Mouse (Mus musculus) Patski (cell line): ENCODE measurements at regions not wholly inside any gene's neighbourhood (a gene's known extent, or its start where the extent isn't known, plus 50 kb on each side); places are given as distances from the start of the nearest gene placed in this dataset.
A peak's percentile ranks its signal among the peaks of the same experiment; 100 is the strongest.
"Not testable (repeated sequence)": the region's sequence is repeated elsewhere in the genome, so short reads cannot be mapped to it uniquely, and the experiment has no call there.

Experiments
- ATAC-seq: fragments of 100-300 bp; one replicate; pipeline ENCODE4 v1.8.0; 2021
- CTCF ChIA-PET: fragments of 350-600 bp; sonication (Branson Sonifier 250); formaldehyde crosslinking; loops from one replicate; lab custom pipeline; 2022; ENCODE audit warnings: inconsistent platforms; lab: Charles Lee
- POLR2A ChIA-PET: fragments of 350-600 bp; sonication (Branson Sonifier 250); formaldehyde crosslinking; loops from one replicate; lab custom pipeline; 2022; ENCODE audit warnings: antibody characterized with exemption, inconsistent platforms; lab: Charles Lee
- DNase-seq: peaks from one replicate; pipeline ENCODE4 v3.0.0-alpha.2; 2011; ENCODE audit warnings: low read depth, low spot score
- H3K27me3 ChIP-seq: fragments of 371-371 bp; one replicate; pipeline ENCODE4 v1.5.1; 2021
- CTCF ChIP-seq: fragments of 100-300 bp; IDR thresholded peaks from one replicate; pipeline ENCODE4 v1.5.1; 2021
- in situ Hi-C: fragments of 300-500 bp; cut with MboI; formaldehyde crosslinking; loops from 3 replicates; pipeline ENCODE4 v1.11.1; 2018; ENCODE audit warnings: low pct_unique_long_range_greater_than_20kb, mixed read lengths

DNA sequence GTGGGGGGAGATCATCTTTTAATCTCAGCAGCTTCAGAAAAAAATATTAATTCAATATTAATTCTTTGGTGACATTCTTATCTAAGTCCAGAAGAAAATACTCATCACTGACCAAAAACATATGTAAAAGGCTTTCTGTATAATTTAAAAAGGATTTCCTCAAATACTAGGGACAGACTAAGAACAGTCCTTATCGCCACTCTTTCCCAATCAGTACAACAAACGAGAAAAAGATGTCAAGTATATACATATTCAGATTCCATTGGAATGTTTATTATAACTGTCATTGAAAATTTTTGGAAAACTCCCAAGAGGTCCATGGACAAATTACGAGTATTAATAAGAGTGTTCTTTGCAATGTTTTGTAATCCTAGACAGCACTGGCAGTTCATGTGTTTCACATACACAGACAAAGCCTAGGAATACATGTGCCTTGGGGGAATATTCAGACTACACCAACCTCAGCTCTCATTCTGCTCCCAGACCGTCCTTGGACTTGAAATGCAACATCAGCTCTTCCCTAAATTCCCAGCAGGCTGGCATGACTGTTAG lies 270.4 kb upstream of the Dcbld2 start:
- ChIA-PET CTCF (interaction anchor here (1.5 kb wide), 1 partner anchor 22 kb away, joined by 3 read pairs; no protein-coding TSS in a partner anchor), POLR2A (no interaction called here)
- H3K27me3 ChIP-seq, result no peaks in the 10 kb centered on the region
- TF ChIP-seq CTCF, result no peak
- no peak for ATAC-seq
- in situ Hi-C loops, result no loop called here
- DNase-seq, result no peak

- ATAC-seq (no peak), DNase-seq (no peak)
- H3K27me3 ChIP-seq, result no peaks in the 10 kb centered on the region
- CTCF ChIA-PET, result interaction anchor here (2.0 kb wide), 1 partner anchor 20 kb away, joined by 4 read pairs; no protein-coding TSS in a partner anchor
- POLR2A ChIA-PET, result no interaction called here
- in situ Hi-C loops, result no loop called here
- TF ChIP-seq CTCF, result no peak
These were observed 261.8 kb upstream of the Dcbld2 start for GRCm38 (mm10) chr16:58146479-58146878.

GRCm38 (mm10) chr16:58155538-58155937 lies 252.7 kb upstream of the Dcbld2 start:
- peak; percentile 21 for TF ChIP-seq CTCF
- H3K27me3 ChIP-seq, result no peaks in the 10 kb centered on the region
- ChIA-PET CTCF (interaction anchor here (0.7 to 1.4 kb wide), 2 partner anchors 13 to 486 kb away, joined by 3 to 4 read pairs; no protein-coding TSS in a partner anchor), POLR2A (no interaction called here)
- ATAC-seq (no peak), DNase-seq (no peak)
- in situ Hi-C loops, result no loop called here

DNA sequence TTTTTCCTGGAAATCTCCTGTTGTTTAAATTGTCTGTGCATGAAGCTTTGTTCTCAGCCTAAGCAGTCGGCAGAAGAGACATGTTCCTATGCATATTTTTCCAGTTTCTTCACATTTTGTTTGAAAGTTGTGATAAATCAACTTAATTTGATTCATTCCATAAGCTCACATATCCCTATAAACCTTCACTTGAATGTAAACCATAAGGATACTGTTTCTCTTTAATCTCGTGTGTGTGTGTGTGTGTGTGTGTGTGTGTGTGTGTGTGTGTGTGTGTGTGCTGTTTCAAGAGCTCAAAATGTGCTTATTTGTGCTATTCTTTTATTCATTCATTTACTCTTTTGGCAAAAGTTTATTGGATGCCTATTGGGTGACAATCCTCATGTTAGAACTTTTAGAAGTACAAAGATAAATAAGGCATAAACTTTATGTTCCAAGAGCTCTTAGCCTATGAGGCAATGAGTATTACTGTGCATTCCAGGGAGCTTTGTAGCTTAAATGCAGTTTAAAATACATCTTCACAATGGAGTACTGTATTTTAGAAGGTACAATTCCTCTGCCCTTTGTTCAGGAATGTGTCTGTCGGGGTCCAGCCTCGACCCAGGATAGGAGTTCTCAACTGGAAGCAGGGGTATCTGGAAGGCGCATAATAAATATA lies 229.4 kb upstream of the Dcbld2 start:
- ATAC-seq (no peak), DNase-seq (no peak)
- CTCF ChIA-PET, result no interaction called here
- TF ChIP-seq CTCF, result no peak
- no peaks in the 10 kb centered on the region for H3K27me3 ChIP-seq
- in situ Hi-C loops, result no loop called here
- POLR2A ChIA-PET, result interaction anchor here (1.0 kb wide), 1 partner anchor 52 kb away, joined by 3 read pairs; no protein-coding TSS in a partner anchor

DNA sequence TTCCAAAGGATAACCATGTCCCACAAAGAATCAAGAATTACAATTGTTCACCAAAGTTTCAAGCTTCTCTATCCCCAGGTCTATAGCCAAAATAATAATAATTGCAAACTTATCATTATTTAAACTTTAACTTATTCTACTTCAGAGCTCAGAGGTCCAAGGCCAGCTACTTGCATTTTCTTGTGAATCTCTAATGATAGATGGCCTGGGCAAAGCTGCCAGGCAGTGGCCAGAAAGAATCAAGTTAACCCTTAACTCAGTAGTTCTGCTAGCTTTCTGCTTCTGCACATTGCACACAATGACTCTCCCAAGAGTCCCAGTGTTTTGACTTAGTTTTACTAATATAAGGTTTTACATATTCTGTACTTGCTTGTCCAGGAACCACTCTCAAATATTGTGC lies 228.3 kb upstream of the Dcbld2 start:
- DNase-seq, ATAC-seq, in situ Hi-C loops, CTCF ChIA-PET, H3K27me3 ChIP-seq: not testable (repeated sequence)
- POLR2A ChIA-PET, result interaction anchor here (0.9 kb wide), 1 partner anchor 54 kb away, joined by 3 read pairs; no protein-coding TSS in a partner anchor

GRCm38 (mm10) chr16:58194619-58195497 lies 213.4 kb upstream of the Dcbld2 start:
- in situ Hi-C loops, result no loop called here
- ChIA-PET POLR2A (no interaction called here), CTCF (interaction anchor here (1.4 to 1.5 kb wide), 2 partner anchors 17 to 21 kb away, joined by 3 to 4 read pairs; no protein-coding TSS in a partner anchor)
- no peak for TF ChIP-seq CTCF
- H3K27me3 ChIP-seq, result no peaks in the 10 kb centered on the region
- DNase-seq, result no peak
- ATAC-seq, result no peak

DNA sequence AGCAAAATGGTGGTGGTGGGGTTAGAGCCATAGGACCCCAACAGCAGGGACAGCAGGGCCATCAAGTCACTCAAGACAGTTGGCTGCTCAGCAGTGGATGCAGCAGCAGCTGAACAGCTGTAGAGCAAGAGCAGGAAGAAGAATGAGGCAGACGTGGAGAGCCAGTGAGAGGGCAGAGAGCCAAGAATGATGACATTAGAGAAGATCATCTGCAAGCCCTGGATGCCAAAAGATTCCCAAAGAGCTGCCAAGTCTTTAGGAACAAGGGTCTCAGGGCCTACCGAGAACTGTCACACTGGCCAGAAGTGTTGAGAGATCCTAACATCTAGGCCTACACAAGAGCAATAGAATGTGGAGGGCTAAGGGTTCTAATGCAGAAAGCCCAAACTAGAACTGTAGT lies 196.4 kb upstream of the Dcbld2 start:
- no peak for ATAC-seq
- DNase-seq, result no peak
- in situ Hi-C loops, result no loop called here
- CTCF ChIA-PET, result no interaction called here
- no peak for TF ChIP-seq CTCF
- no peaks in the 10 kb centered on the region for H3K27me3 ChIP-seq
- POLR2A ChIA-PET, result no interaction called here

DNA sequence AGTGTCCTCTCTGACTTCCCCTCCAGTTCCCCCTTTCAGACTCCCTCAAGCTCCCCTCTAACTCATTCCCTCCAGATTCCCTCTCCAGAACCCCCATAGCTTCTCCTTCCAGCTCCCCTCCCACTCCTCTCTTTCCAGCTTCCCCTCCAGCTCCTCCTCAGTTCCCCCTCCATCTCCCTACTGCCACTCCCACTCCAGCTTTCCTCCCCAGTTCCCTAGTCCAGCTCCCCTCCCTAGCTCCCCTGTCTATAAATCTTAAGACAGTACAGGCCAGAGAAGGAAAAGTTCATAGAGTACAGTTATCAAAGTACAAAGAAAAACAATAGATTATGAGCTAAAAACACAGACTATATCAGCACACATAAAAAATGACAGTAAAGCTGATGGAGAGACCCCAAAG lies 173.6 kb upstream of the Dcbld2 start:
- no peak for TF ChIP-seq CTCF
- CTCF ChIA-PET, result interaction anchor here (0.8 to 1.2 kb wide), 3 partner anchors 10 to 202 kb away, joined by 3 to 4 read pairs (median 3); no protein-coding TSS in a partner anchor

GRCm38 (mm10) chr16:58236857-58237256 lies 171.4 kb upstream of the Dcbld2 start:
- ATAC-seq, result no peak
- DNase-seq, result no peak
- in situ Hi-C loops, result no loop called here
- CTCF ChIA-PET, result interaction anchor here (0.9 to 2.7 kb wide), 2 partner anchors 16 to 21 kb away, joined by 3 to 6 read pairs; no protein-coding TSS in a partner anchor
- no peaks in the 10 kb centered on the region for H3K27me3 ChIP-seq
- TF ChIP-seq CTCF, result no peak
- POLR2A ChIA-PET, result interaction anchor here (0.6 kb wide), 1 partner anchor 32 kb away, joined by 3 read pairs; no protein-coding TSS in a partner anchor

More for the DNA sequence above, 173.6 kb upstream of the Dcbld2 start:
- in situ Hi-C loops, result no loop called here
- ATAC-seq (no peak), DNase-seq (no peak)
- POLR2A ChIA-PET, result interaction anchor here (0.5 kb wide), 1 partner anchor 55 kb away, joined by 3 read pairs; no protein-coding TSS in a partner anchor
- no peaks in the 10 kb centered on the region for H3K27me3 ChIP-seq

DNA sequence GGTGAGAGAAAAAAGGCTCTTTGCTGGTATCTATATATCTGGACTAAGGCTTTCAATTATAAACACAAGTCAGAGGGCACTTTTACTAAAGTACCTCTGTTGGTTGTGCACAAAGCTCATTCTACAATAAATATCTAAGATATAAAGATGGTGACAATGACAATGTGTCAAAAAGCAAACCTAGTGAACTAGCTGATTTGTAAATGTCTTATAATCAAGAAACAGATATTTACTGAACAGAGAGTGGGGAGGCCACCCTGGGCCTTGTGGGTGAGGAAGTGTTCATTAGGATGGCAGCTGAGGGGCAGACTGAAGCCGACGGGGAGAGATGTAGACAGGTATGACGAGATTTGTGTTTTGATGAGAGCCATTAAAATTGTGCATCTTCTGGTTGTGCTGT lies 132.0 kb upstream of the Dcbld2 start:
- ChIA-PET CTCF (interaction anchor here (1.0 to 1.2 kb wide), 4 partner anchors 19 to 609 kb away, joined by 3 read pairs; no protein-coding TSS in a partner anchor), POLR2A (no interaction called here)
- ATAC-seq (no peak), DNase-seq (no peak)
- no peaks in the 10 kb centered on the region for H3K27me3 ChIP-seq
- TF ChIP-seq CTCF, result no peak
- in situ Hi-C loops, result loop anchor here (25.0 kb wide), 1 partner anchor 1039 kb away; the partner anchor contains the start of gene Tbc1d23
